Mouse (Mus musculus) large intestine, adult 2 months (tissue): ENCODE data around the gene Zzef1. TPM values are rescaled to one million over a fixed set of nuclear protein-coding genes. Genes with fewer than 3 reads are reported as not detected.
A peak's percentile ranks its signal among the peaks of the same experiment; 100 is the strongest.
"Not testable (repeated sequence)": the region's sequence is repeated elsewhere in the genome, so short reads cannot be mapped to it uniquely, and the experiment has no call there.

Source experiments
- DNase-seq: peaks from one replicate; pipeline ENCODE4 v3.0.0-alpha.2; 2012; ENCODE audit warnings: low read depth, low spot score
- WGBS: fragments of 180-500 bp; shearing (Covaris S2); methylation state at CpG from one replicate; pipeline ENCODE4 v1.1.7; 2018; 5-methylcytosine and 5-hydroxymethylcytosine counted together
- polyA plus RNA-seq: library from polyadenylated mRNA; depleted of rRNA; stranded (reverse); fragments of >200 nt; gene quantifications from 2 replicates; pipeline ENCODE4 v1.2.3, GENCODE M21; 2012; rRNA removed

The Zzef1 gene
- 56.0 and 81.0 TPM in 2 replicates for polyA plus RNA-seq

DNA sequence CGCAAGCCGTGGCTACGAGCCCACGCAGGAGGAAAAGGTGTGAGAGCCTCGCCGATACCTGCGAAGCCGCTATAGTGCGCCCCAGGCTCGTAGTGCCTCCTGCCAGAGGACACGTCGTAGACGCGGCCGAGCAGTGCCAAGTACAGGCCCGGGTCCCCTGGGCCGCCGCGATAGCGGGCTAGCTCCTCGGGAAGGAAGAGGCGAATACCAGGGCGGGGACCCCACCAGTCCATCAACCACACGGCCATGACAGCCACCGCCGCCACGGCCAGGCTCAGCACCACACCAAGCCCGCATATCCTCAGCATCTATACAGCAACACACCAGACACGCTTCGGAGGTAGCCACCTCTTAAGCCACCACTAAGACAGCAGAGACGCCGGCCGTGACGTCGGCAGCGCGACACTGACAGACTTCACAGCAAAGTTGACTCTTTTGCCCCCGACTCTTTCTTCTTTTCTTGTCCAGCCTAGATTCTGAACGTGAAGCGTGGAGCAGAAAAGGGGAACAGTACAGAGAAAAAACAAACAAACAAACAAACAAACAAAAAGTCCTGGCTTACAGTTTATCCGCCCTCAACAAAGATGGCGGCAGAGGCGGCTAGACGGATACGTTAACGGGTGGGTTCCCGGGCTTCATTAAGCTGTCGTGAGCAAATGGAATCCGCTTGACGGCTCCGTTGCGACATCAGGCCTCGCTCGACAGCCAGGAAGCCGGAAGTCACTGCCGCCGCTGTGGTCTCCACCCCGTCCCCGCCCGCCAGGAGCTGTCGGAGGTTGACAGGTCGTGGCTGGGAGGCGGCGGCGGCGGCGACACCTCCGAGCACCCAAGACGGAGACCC lies at the start of gene Zzef1, which contains the start of gene Cyb5d2:
Zzef1 (plus strand) TSS at position 772 of the 841 bp plus-strand sequence.
Cyb5d2 (minus strand) TSS at position 688 of the 841 bp plus-strand sequence.
- peak; percentile 94 for DNase-seq
- under 1% methylated on average over 69 of the region's 69 CpGs for WGBS

DNA sequence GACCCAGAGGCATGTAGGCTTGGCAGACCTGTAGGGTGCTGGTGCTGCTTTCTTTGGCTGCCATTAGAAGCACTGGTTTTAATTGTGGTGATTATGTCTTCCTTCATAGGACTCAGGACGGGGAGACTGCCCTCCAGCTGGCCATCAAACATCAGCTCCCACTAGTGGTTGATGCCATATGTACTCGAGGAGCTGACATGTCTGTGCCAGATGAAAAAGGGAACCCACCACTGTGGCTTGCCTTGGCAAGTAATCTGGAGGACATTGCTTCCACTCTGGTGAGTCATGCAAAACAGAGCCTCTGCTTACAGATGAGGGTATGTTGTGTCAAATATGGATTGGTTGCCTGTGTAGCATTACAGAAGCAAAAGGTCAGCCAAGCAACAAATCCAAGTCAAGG lies 44.1 kb upstream of the Zzef1 start:
- 35% methylated on average over 2 of the region's 2 CpGs for WGBS
- DNase-seq, result no peak

DNA sequence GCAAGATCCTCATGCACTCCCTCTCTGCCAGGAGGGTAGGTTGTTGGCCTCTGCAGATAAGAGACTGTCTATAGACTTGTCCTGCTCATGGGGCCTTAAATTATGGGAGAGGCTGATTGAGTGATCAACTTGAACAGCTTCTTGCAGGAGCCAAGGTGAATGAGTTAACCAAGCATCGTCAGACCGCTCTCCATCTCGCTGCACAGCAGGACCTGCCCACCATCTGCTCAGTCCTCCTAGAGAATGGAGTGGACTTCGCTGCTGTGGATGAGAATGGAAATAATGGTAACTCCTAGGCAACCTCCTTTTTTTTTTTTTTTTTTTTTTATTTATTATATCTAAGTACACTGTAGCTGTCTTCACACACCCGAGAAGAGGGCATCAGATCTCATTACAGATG lies 37.7 kb upstream of the Zzef1 start:
- 95% methylated on average over 5 of the region's 5 CpGs for WGBS
- no peak for DNase-seq

DNA sequence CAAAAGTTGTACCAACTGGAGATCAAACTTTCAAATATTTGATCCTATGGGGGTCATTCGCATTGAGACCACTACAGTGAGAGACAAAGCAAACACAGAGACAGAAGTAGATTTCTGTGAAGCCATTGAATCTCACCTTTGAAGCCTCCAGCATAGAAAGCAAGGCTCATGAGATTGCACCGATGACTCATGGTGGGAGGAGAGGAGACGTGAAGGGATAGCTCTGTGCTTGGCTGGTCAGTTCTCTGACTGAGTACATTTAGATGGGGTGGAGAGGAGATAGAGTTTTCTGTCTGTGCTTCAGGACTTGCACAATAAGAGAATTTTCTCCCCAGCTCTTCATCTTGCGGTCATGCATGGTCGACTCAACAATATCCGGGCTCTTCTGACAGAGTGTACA lies 36.4 kb upstream of the Zzef1 start:
- 83% methylated on average over 6 of the region's 6 CpGs for WGBS
- no peak for DNase-seq

DNA sequence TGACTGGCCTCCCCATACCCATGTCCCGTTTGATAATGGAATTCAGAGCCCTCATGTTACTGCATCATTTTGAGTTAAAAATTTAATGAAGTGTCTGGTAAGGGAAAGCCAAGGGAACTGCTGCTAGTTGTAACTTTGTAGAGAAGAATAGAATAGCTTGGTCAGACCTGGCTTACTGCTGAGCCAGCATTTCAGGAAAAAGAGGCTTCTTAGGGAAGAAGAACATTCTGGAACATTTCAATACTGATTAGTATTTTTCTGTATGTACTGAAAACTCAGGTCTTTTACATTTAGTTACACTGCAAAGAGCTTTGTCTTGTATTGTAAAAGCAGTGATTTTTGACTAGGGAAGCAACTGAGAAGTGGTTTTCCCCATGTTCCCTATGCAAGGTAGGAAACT lies 35.2 kb upstream of the Zzef1 start:
- no peak for DNase-seq
- 77% methylated on average over 1 of the region's 1 CpGs for WGBS

DNA sequence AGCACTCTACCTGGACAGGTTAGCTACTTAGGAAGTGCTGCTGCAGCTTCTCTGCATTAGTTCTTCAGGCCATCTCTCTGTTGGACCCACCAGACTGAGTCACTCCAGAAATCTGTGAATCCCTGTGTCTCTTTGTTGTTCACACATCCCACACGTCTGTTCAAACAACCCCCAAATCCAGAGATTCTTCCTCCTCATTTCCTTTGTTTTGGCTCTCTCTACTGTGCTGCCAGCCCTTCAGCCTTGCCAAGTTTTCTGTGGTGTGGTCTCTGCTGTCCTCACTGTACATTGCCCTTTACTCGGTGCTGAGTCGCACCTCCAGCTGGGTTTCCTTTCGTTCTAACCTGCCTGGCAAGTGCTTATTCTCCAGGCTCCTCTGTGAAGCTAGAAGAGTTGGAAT lies 31.8 kb upstream of the Zzef1 start:
- WGBS, result 78% methylated on average over 4 of the region's 4 CpGs
- DNase-seq, result no peak

DNA sequence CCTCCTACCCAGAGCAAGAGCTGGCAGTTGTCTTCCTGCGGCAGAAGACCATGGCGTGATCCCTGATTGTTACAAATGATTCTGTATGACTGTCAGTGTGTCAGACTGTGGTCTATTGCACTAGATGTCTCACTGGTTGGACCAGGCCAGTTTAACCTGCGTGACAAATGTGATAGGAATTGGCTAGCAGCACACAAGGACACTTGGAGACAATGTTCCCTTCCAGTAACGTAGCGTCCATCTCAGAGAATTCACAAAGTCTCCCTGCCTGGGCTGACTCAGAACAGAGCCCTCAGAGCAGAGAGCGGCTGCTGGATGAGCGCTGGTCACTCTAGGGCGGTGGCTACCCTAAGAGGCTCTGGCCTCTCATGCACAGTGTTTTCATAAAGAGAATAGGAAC lies 28.3 kb upstream of the Zzef1 start:
- no peak for DNase-seq
- WGBS, result 82% methylated on average over 8 of the region's 8 CpGs

DNA sequence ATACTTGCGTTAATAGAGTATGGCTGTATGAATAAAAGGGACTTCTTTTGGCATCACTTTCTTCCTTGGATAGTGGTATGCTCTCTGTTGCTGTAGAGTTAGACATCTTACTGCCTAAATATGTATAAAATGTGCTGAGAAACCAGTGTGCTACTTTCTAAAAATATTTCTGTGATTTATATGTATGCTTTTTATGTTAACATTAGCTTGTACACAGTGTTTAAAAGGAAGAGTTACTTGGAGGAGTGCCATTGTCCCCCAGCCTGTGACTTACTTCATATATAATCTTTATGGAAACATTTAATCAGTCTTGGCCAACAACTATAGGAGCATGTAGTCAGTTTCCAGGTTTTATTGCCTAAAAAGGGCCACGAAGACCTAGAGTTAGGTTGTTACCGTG lies 27.0 kb upstream of the Zzef1 start:
- 58% methylated on average over 3 of the region's 3 CpGs for WGBS
- DNase-seq, result no peak

DNA sequence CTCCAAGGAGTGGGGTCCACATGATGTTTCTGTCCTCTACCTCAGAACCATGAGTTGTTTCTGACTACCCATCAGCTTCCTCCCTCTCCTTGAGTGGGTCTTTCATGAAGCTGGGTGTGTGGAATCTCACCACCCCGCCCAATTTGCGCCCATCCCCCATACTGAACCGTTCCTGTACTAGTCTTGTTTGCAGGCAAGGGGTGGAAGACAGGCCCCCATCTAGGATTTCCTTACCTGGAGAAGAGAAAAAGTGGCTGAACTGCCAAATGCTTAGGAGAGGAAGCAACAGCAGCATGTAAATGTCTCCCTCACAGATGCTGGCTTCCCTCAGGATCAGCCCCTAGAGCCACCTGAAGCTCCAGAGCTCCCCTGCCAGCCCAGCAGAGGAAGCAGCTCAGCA lies 25.7 kb upstream of the Zzef1 start:
- DNase-seq, result no peak
- 89% methylated on average over 3 of the region's 3 CpGs for WGBS

DNA sequence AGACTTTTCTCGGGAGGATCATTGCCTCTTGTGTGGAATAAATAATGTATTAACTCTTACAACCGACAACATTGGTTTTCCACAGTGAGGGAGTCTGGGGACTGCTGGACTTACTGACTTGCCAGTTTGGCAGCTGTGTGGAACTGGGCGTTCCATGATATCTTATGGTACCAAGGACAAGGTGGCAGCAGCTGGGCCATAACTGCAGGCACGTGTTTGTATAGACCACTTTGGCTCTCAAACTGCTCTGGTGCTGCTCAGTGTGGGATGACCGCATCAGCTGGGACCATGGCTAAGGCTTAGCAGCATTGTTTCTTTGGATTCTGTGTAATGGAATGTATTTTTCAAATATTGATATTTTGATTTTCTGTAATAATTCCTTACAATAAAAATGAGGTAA lies 25.2 kb upstream of the Zzef1 start:
- 72% methylated on average over 5 of the region's 5 CpGs for WGBS
- DNase-seq, result no peak

DNA sequence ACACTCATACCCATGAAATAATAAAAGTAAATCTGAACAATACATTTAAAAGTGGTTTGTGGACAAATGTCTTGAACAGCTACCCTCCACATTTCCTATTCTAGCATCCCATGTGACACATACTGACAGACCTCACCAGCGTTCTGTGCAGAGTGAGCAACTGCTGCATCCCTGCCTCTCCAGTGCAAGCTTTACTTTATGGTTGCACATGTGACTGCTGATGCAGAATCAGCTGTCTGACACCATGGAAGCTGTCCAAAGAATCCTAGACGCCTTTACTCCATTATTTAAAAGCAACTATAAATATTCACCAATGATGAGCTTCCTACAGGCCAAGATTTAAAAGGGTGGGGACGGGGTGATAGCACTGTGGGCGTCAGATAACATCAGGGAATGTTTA lies 24.6 kb upstream of the Zzef1 start:
- 63% methylated on average over 4 of the region's 4 CpGs for WGBS
- no peak for DNase-seq

DNA sequence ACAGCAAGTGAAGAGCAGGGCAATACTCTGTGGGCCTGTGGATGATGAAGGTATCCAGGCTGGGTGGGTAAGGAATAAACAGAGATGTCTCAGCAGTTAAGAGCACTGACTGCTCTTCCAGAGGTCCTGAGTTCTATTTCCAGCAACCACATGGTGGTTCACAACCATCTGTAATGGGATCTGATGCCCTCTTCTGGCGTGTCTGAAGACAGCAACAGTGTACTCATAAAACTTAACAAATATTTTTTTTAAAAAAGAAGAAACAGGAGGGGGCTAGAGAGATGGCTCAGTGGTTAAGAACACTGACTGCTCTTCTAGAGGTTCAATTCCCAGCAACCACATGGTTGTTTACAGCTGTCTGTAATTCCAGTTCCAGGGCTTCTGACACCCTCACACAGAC lies 23.4 kb upstream of the Zzef1 start:
- not testable (repeated sequence) for DNase-seq
- 36% methylated on average over 1 of the region's 1 CpGs for WGBS

DNA sequence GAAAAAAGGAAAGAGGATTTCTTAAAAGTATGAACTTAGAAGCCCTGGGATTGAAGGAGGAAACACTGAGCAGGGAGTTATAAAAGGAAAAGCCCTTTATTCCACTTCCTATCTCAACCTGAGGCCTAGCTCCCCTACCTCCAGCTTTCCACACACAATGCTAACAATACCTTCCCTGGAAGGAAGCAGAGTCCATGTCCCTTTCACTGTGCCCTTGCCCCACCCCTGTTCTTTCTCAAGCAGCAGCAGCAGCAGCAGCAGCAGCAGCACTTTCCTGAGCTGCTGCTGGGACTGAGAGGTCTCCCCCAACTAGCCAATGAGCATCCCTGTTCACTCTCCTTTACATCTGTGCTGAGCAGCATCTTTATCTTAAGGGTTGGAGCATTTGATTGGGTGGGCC lies 17.1 kb upstream of the Zzef1 start:
- no peak for DNase-seq

DNA sequence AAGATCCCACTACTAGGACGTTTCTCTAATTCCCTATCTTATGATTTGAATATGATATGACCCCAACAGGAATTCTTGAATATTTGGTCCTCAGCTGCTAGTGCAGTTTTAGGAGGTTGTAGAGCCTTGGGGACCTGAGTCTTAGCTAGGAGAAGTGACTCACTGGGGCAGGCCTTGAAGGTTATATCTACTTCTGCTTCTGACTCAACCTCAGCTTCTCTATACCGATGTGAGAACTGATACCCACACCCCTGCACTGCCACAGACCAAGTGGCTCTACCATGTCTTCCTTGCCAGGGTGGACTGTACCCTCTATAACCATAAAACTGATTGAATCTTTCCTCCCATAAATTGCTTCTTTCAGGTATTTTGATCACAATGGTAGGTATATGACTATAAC lies 13.9 kb upstream of the Zzef1 start:
- WGBS, result 55% methylated on average over 2 of the region's 2 CpGs
- no peak for DNase-seq

DNA sequence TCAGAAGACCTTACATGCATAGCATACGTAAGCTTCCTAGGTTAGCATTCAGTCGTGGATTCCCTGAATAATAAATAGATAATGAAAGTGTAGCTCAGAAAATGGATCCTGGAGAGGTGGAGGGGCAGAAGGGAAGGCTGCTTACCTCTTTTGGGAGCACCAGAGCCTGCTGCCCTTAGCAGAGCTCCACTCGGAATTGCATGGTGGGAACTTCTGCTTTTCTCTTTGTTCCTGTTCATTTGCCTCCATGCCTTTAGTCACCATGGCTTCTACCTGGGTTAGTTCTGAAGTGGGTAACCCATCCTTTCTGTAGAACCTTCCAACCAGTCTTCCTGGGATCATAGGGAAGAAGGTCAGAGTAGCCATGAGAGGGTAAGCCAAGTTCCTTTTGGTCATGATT lies 13.5 kb upstream of the Zzef1 start:
- 79% methylated on average over 3 of the region's 3 CpGs for WGBS
- no peak for DNase-seq

DNA sequence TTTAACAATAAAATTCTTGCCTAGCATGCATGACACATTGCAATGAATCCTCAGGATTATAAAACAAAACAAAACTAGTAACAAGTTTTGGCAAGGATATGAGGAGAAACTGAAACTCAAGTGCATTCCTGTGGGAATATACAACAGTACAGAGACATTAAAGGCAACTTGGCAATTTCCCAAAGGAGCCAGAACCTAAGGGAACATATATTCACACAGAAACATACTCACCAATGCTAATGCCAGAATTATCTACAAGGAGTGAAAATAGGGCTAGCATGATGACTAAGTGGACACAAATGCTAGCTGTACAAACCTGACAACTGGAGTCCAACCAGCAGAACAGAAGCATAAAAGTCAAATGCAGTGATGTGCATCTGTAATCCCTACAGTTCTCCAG lies 4.0 kb upstream of the Zzef1 start:
- no peak for DNase-seq

DNA sequence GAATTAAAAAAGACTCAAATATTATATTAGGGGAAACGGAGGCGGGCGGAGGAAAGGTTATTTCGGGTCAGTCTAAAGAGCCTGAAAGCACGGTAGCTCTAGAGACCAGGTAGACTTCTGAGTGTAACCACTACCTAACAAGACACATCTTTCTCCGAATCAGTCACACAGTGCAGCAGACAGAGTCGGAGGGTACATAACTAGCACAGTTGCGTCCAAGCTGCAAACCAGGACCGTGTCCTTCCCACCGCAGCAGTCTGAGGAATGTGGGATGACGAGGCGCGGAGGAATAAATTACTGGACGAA lies 924 bp upstream of the Zzef1 start:
- WGBS, result 13% methylated on average over 14 of the region's 14 CpGs
- no peak for DNase-seq

DNA sequence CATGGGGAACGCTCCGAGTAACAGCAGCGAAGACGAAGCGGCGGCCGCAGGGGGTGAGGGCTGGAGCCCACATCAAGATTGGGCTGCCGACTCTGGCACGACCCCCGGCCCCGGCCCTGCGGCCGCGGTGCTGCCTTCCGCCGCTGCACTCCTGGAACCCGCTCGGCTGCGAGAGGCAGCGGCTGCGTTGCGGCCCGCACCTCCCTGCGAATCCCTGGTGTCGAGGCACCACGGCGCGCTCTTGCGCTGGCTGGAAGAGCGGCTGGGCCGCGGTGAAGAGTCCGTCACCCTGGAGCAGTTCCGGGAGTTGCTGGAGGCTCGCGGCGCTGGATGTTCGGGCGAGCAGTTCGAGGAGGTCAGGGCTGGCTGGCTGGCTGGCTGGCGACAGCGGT lies 266 bp downstream of the Zzef1 start:
- no peak for DNase-seq
- WGBS, result under 1% methylated on average over 42 of the region's 42 CpGs

DNA sequence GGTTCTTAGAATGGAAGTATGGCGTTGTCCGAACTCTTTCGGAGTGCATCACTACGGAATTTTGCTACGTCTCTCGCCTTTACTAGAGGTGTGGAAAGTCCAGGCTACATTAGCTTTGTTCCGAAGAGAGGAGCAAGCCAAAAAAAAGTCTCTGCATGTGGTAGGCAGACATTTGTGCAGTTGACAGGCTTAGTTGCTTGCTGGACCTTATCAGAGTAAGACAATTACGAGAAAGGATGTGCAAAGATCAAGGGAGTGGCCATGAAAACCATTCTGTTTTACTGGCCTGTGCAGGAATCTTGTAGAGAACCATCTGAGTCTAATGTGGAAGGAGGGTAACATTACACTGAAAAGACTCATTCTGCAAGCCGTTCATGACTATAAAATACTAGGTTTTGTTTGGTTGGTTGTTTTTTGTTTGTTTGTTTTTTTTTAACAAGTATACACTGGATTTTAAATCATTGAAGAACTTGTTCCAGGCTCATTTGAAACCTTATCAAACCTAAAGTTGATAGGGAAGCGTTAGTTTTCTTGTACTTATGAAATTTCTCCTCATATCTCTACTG lies 830 bp downstream of the Zzef1 start:
- DNase-seq, result no peak
- 7% methylated on average over 10 of the region's 10 CpGs for WGBS

DNA sequence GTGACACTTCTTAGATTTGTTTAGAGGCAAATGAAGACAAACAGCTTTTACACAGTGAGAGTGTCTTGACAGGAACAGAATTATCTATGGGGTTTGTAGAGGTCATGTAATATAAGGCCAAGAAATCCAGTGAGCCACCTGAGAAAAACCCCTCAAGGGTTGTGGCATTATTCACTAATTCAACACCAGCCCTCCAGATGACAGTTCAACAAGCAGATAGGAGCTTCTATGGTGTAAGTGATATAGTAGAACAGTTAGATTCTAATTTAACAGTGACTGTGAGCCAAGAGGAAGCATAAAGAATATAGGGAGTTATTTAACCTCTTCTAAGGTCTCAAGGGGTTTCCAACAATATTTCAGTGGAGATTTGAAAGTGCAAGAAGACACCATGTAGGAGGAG lies 2.1 kb downstream of the Zzef1 start:
- DNase-seq, result no peak

DNA sequence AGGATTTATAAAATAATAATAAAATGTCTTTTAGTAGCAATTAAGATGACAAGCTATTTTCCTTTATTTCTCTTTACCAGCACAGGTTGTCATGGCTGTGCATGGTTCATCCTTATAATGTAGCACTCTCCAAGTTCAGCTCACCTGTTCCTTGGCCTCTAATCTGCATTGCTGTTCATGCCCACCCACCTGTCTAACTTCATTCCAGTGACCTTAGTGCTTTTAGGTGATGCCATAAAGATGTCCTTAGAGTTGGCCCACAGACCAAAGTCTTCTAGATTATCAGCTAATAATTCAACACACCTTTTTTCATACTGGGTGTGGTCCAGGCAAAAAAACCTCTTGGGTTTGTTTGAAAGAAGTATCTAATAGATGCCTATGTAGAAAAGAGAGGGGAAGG lies 5.2 kb downstream of the Zzef1 start:
- DNase-seq, result no peak

DNA sequence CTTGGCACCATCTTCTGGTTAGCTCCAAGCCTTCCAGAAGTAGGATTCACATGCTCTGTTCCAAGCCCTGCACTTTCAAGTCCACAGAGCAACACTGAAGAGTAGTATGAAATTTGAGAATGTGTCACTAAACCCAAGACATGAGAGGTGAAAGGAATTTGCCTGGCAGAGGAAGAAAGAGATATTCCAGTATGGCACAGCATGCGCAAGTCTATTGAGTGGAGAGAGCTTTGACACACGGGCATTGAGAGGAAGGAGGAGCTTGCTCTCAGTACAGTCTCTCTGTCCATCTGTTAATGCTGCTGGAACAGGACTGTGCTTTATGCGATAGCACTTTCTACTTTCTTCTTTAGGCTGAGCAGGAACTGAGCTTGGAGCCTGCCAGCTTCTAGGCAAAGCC lies 7.0 kb downstream of the Zzef1 start:
- DNase-seq, result no peak
- 68% methylated on average over 3 of the region's 3 CpGs for WGBS
